ENCODE assay signal across 25 mouse cellular contexts in genomic region chr2:17091454-17091853, GRCm38 (mm10).
"Had no signal": no experiment of that assay in that cellular context is flagged by ENCODE, and none has a peak within 500 bp of the region (broad histone marks: within the 10 kb centered on the region; RNA-seq: fewer than 3 reads in every experiment).

No protein-coding gene starts in this region.

- H3K27ac ChIP-seq: heart, embryonic 10.5 days; hindbrain, embryonic 10.5 days; hindbrain, embryonic 12.5 days; hindbrain, embryonic 14.5 days; intestine, embryonic 15.5 days; layer of hippocampus, adult 2 months; left cerebral cortex, adult 2 months; limb, embryonic 10.5 days; limb, embryonic 12.5 days had no signal

- H3K9me3 ChIP-seq: heart, embryonic 10.5 days; heart, embryonic 12.5 days; hindbrain, embryonic 10.5 days; hindbrain, embryonic 12.5 days; intestine, embryonic 15.5 days; limb, embryonic 10.5 days; limb, embryonic 12.5 days had no signal

- ATAC-seq: hindbrain, embryonic 16.5 days; inflammation-experienced regulatory T-cells, adult 6 months; intestine, embryonic 15.5 days; intestine, postnatal 0 days had no signal

- H3K27me3 ChIP-seq: heart, embryonic 12.5 days; hindbrain, embryonic 12.5 days; intestine, embryonic 15.5 days; limb, embryonic 12.5 days had no signal

- H3K36me3 ChIP-seq: heart, embryonic 10.5 days; heart, embryonic 12.5 days; hindbrain, embryonic 10.5 days; hindbrain, embryonic 12.5 days; intestine, embryonic 15.5 days; limb, embryonic 10.5 days; limb, embryonic 12.5 days had no signal

- H3K4me1 ChIP-seq: heart, embryonic 10.5 days; heart, embryonic 12.5 days; hindbrain, embryonic 10.5 days; hindbrain, embryonic 12.5 days; intestine, embryonic 15.5 days; limb, embryonic 10.5 days; limb, embryonic 12.5 days had no signal

- H3K9ac ChIP-seq: heart, embryonic 12.5 days; hindbrain, embryonic 12.5 days; hindbrain, embryonic 14.5 days; intestine, embryonic 15.5 days; limb, embryonic 12.5 days had no signal

- DNase-seq: gastrocnemius, postnatal 14 days; gastrocnemius, postnatal 36 days; heart, adult 18-20 months; heart, postnatal 10 days; heart, postnatal 4 days; kidney, adult 18-20 months; kidney, adult 8-10 months; kidney, postnatal 10 days; kidney, postnatal 25 days; kidney, postnatal 4 days; liver had no signal

- H3K4me3 ChIP-seq: heart, embryonic 10.5 days; heart, embryonic 12.5 days; hindbrain, embryonic 10.5 days; hindbrain, embryonic 12.5 days; intestine, embryonic 15.5 days; layer of hippocampus, adult 2 months; left cerebral cortex, adult 2 months; limb, embryonic 10.5 days; limb, embryonic 12.5 days had no signal

- H3K4me2 ChIP-seq: heart, embryonic 12.5 days; hindbrain, embryonic 12.5 days; hindbrain, embryonic 14.5 days; intestine, embryonic 15.5 days; limb, embryonic 12.5 days; liver, embryonic 11.5 days had no signal
